Mouse (Mus musculus): ENCODE measurements around the gene Proser1. TPM values are rescaled to one million over a fixed set of nuclear protein-coding genes. Genes with fewer than 3 reads are reported as not detected.

The Proser1 gene
- total and polyA plus RNA-seq, 3 experiments: 2.9 to 22.2 (median 3.9) TPM

GRCm38 (mm10) chr3:53466481-53466880 is 3.0 kb downstream of the Proser1 start:
- Histone ChIP-seq H3K9me3 (replicated peaks; ENCODE audit: low read length) (no peaks in the 10 kb centered on the region), H3K36me3 (replicated peaks in 1 of 2; ENCODE audit: control insufficient read depth in 1 of 2, insufficient read depth in 1 of 2, low read length in 1 of 2) (peaks cover 18 to 36% of the 10 kb centered on the region in 2 experiments), H3K4me2 (ENCODE audit: insufficient read depth, low read depth, poor library complexity, severe bottlenecking) (peak overlapping the region; percentile 93), H3K4me3 (replicated peaks in 1 of 3; ENCODE audit: low read depth in 2 of 3, low read length in 2 of 3, poor library complexity in 1 of 3) (peak overlapping the region; percentile 28 to 40 (median 34)), H3K4me1 (ENCODE audit: control insufficient read depth in 1 of 2, insufficient read depth in 2 of 2) (peaks cover 0 to 23% of the 10 kb centered on the region in 2 experiments; a peak in 2 of 4 replicates), H3K27me3 (replicated peaks) (no peaks in the 10 kb centered on the region), H3K9ac (ENCODE audit: insufficient read depth, low read depth) (no peak overlapping the region), H3K79me2 (replicated peaks; ENCODE audit: control insufficient read depth, extremely low read depth, insufficient read depth, poor library complexity, severe bottlenecking) (peaks cover 50% of the 10 kb centered on the region), H3K27ac (ENCODE audit: insufficient read depth, low read depth) (no peak overlapping the region)
- in situ Hi-C loops (cut with MboI; ENCODE audit: low pct_ligation_motif_present, low pct_unique_long_range_greater_than_20kb, low sequenced_read_pairs): loop anchor here (25.0 kb wide), 1 partner anchor 1204 kb away; the partner anchor contains the start of gene Foxo1
- TF ChIP-seq MYC (IDR thresholded peaks at IDR 0.05; ENCODE audit: low read depth, low read length) (no peak), SMC3 (IDR thresholded peaks at IDR 0.05; ENCODE audit: low read depth, low read length) (no peak), MAX (IDR thresholded peaks at IDR 0.05; ENCODE audit: low read length) (no peak), UBTF (IDR thresholded peaks at IDR 0.05; ENCODE audit: low read depth, low read length) (no peak), TBP (conservative IDR thresholded peaks at IDR 0.05; ENCODE audit: low read depth, low read length) (no peak), NRF1 (IDR thresholded peaks at IDR 0.05; ENCODE audit: low read depth, low read length) (no peak), JUND (conservative IDR thresholded peaks at IDR 0.05; ENCODE audit: low read depth, low read length) (no peak), ETS1 (conservative IDR thresholded peaks at IDR 0.05; ENCODE audit: low read depth, low read length) (no peak), MAFK (IDR thresholded peaks at IDR 0.05; ENCODE audit: insufficient replicate concordance, low read length) (no peak), GABPA (IDR thresholded peaks at IDR 0.05; ENCODE audit: insufficient replicate concordance, low read depth, low read length) (no peak), SIN3A (IDR thresholded peaks at IDR 0.05; ENCODE audit: low read length) (no peak), POLR2A (IDR thresholded peaks at IDR 0.05; ENCODE audit: low read depth, low read length) (no peak)
- dilution Hi-C loops (cut with MboI; ENCODE audit: extremely low pct_ligation_motif_present, extremely low pct_unique_long_range_greater_than_20kb, low sequenced_read_pairs): no loop called here
- DNase-seq (ENCODE audit: extremely low read depth): peak; percentile 83

- no peak for DNase-seq (ENCODE audit: extremely low read depth)
- in situ Hi-C loops (cut with MboI; ENCODE audit: low pct_ligation_motif_present, low pct_unique_long_range_greater_than_20kb, low sequenced_read_pairs) (loop anchor here (25.0 kb wide), 1 partner anchor 1205 kb away; the partner anchor contains the start of gene Foxo1), dilution Hi-C loops (cut with MboI; ENCODE audit: extremely low pct_ligation_motif_present, extremely low pct_unique_long_range_greater_than_20kb, low sequenced_read_pairs) (no loop called here)
- no peak for TF ChIP-seq SMC3 (IDR thresholded peaks at IDR 0.05; ENCODE audit: low read depth, low read length)
- no peak for TF ChIP-seq EP300 (IDR thresholded peaks at IDR 0.05; ENCODE audit: low read length)
- TF ChIP-seq MEF2A (IDR thresholded peaks at IDR 0.05; ENCODE audit: borderline replicate concordance, low read depth, low read length): no peak
- TF ChIP-seq ZMIZ1 (IDR thresholded peaks at IDR 0.05; ENCODE audit: low read depth, low read length): no peak
- no peak for TF ChIP-seq MXI1 (IDR thresholded peaks at IDR 0.05; ENCODE audit: low read depth, low read length)
- TF ChIP-seq JUN (IDR thresholded peaks at IDR 0.05; ENCODE audit: insufficient read depth, low read depth, low read length): no peak
- TF ChIP-seq ZC3H11A (IDR thresholded peaks at IDR 0.05; ENCODE audit: low read depth, low read length): no peak
- no peak for TF ChIP-seq HCFC1 (IDR thresholded peaks at IDR 0.05; ENCODE audit: low read depth, low read length)
- no peak overlapping the region for H3K27ac ChIP-seq (ENCODE audit: insufficient read depth, low read depth)
- no peaks in the 10 kb centered on the region for H3K27me3 ChIP-seq (replicated peaks)
- H3K79me2 ChIP-seq (replicated peaks; ENCODE audit: control insufficient read depth, extremely low read depth, insufficient read depth, poor library complexity, severe bottlenecking): peaks cover 46% of the 10 kb centered on the region
- peak overlapping the region; percentile 93; the same call in 1 of the 2 replicates for H3K4me2 ChIP-seq (ENCODE audit: insufficient read depth, low read depth, poor library complexity, severe bottlenecking)
- H3K9me3 ChIP-seq (replicated peaks; ENCODE audit: low read length): no peaks in the 10 kb centered on the region
- peaks cover 0 to 15% of the 10 kb centered on the region in 2 experiments; a peak in 2 of 4 replicates for H3K4me1 ChIP-seq (ENCODE audit: control insufficient read depth in 1 of 2, insufficient read depth in 2 of 2)
- peaks cover 25 to 44% of the 10 kb centered on the region in 2 experiments for H3K36me3 ChIP-seq (replicated peaks in 1 of 2; ENCODE audit: control insufficient read depth in 1 of 2, insufficient read depth in 1 of 2, low read length in 1 of 2)
- no peak overlapping the region for H3K4me3 ChIP-seq (replicated peaks in 1 of 3; ENCODE audit: low read depth in 2 of 3, low read length in 2 of 3, poor library complexity in 1 of 3)
- no peak overlapping the region for H3K9ac ChIP-seq (ENCODE audit: insufficient read depth, low read depth)
Observed at GRCm38 (mm10) chr3:53467356-53467755, 3.9 kb downstream of the Proser1 start.
